Mouse (Mus musculus) urinary bladder, adult 18-20 months (tissue): ENCODE results near the gene Calm5.
"Not testable (repeated sequence)": the region's sequence is repeated elsewhere in the genome, so short reads cannot be mapped to it uniquely, and the experiment has no call there.

Experiments used
- DNase-seq, 2 experiments: peaks; one replicate each; pipeline ENCODE4 v3.0.0; 2022; ENCODE audit warnings: low spot score in 2 of 2, mixed read lengths in 2 of 2

Gene Calm5

GRCm38 (mm10) chr13:3853648-3854333 lies at the start of gene Calm5:
Gene Calm5, plus strand, starts transcription at chr13:3854173.
- not testable (repeated sequence) for DNase-seq

GRCm38 (mm10) chr13:3804186-3804585 lies 49.8 kb upstream of the Calm5 start, which contains the start of gene Calml3:
Gene Calml3, minus strand, starts transcription at chr13:3804316.
- no peak for DNase-seq

- DNase-seq: no peak
These were observed 48.8 kb upstream of the Calm5 start for GRCm38 (mm10) chr13:3805132-3805531.

GRCm38 (mm10) chr13:3805638-3806037 lies 48.3 kb upstream of the Calm5 start:
- no peak for DNase-seq

GRCm38 (mm10) chr13:3807131-3807827 lies 46.7 kb upstream of the Calm5 start:
- no peak for DNase-seq

GRCm38 (mm10) chr13:3818012-3818739 lies 35.8 kb upstream of the Calm5 start:
- no peak for DNase-seq

- DNase-seq: no peak
These were observed 35.3 kb upstream of the Calm5 start for GRCm38 (mm10) chr13:3818740-3819076.

GRCm38 (mm10) chr13:3822105-3822504 lies 31.9 kb upstream of the Calm5 start:
- DNase-seq: no peak

- DNase-seq: no peak
These were observed 28.2 kb upstream of the Calm5 start for GRCm38 (mm10) chr13:3825726-3826125.

GRCm38 (mm10) chr13:3831546-3831945 lies 22.4 kb upstream of the Calm5 start:
- DNase-seq: peak in 1 of 2 experiments; percentile 27

- DNase-seq: peak in 1 of 2 experiments; percentile 10
These were observed 22.0 kb upstream of the Calm5 start for GRCm38 (mm10) chr13:3831994-3832393.

GRCm38 (mm10) chr13:3832450-3832849 lies 21.5 kb upstream of the Calm5 start:
- no peak for DNase-seq

- DNase-seq: not testable (repeated sequence)
These were observed 20.3 kb upstream of the Calm5 start for GRCm38 (mm10) chr13:3833644-3834043.

- not testable (repeated sequence) for DNase-seq
These were observed 16.6 kb upstream of the Calm5 start, which contains the start of gene Calm4 for GRCm38 (mm10) chr13:3837312-3837807. Gene Calm4, plus strand, starts transcription at chr13:3837757.

GRCm38 (mm10) chr13:3840662-3841061 lies 13.3 kb upstream of the Calm5 start:
- not testable (repeated sequence) for DNase-seq

- no peak for DNase-seq
These were observed 3.6 kb upstream of the Calm5 start for GRCm38 (mm10) chr13:3850330-3850729.

GRCm38 (mm10) chr13:3854856-3855255 lies 883 bp downstream of the Calm5 start:
- no peak for DNase-seq

GRCm38 (mm10) chr13:3856252-3856651 lies 2.3 kb downstream of the Calm5 start:
- DNase-seq: no peak

- no peak for DNase-seq
These were observed 7.3 kb downstream of the Calm5 start for GRCm38 (mm10) chr13:3861251-3861650.

- no peak for DNase-seq
These were observed 8.4 kb downstream of the Calm5 start for GRCm38 (mm10) chr13:3862325-3862724.

GRCm38 (mm10) chr13:3862922-3863580 lies 9.1 kb downstream of the Calm5 start:
- DNase-seq: peak in 1 of 2 experiments; percentile 56
